Mouse (Mus musculus) lung, postnatal 0 days (tissue): ENCODE measurements at regions not wholly inside any gene's neighbourhood (a gene's known extent, or its start where the extent isn't known, plus 50 kb on each side); places are given as distances from the start of the nearest gene placed in this dataset.

Experiments
- ATAC-seq: fragments of 200-750 bp; cut with Nextera tagmentation; 2 replicates; pipeline ENCODE4 v1.8.0; 2017; ENCODE audit warnings: moderate library complexity
- DNase-seq: peaks from one replicate; pipeline ENCODE4 v3.0.0-alpha.2; 2016; ENCODE audit warnings: low spot score
- H3K27ac ChIP-seq: fragments of 300-500 bp; sonication (generic); 2 replicates; pipeline ENCODE4 v1.5.1; 2014; ENCODE audit warnings: antibody characterized with exemption, mild to moderate bottlenecking, low read length, mixed read lengths
- H3K27me3 ChIP-seq: fragments of 300-500 bp; sonication (generic); replicated peaks from 2 replicates; pipeline ENCODE4 v1.6.1; 2014; ENCODE audit warnings: low read length, mixed read lengths; ENCODE audit not compliant: insufficient read depth
- H3K36me3 ChIP-seq: fragments of 300-500 bp; sonication (generic); 2 replicates; pipeline ENCODE4 v1.6.1; 2014; ENCODE audit warnings: low read length, mixed read lengths; ENCODE audit not compliant: insufficient read depth
- H3K4me1 ChIP-seq: fragments of 300-500 bp; sonication (generic); 2 replicates; pipeline ENCODE4 v1.6.1; 2014; ENCODE audit warnings: antibody characterized with exemption, low read depth, low read length, mixed read lengths; ENCODE audit not compliant: insufficient read depth
- H3K4me2 ChIP-seq: fragments of 300-500 bp; sonication (generic); replicated peaks from 2 replicates; pipeline ENCODE4 v1.6.1; 2014; ENCODE audit warnings: low read depth, mild to moderate bottlenecking, low read length, moderate library complexity, mixed read lengths
- H3K4me3 ChIP-seq: fragments of 300-500 bp; sonication (generic); 2 replicates; pipeline ENCODE4 v1.5.1; 2014; ENCODE audit warnings: low read depth, low read length
- H3K9ac ChIP-seq: fragments of 300-500 bp; sonication (generic); replicated peaks from 2 replicates; pipeline ENCODE4 v1.6.1; 2014; ENCODE audit warnings: low read depth, mild to moderate bottlenecking
- H3K9me3 ChIP-seq: fragments of 300-500 bp; sonication (generic); 2 replicates; pipeline ENCODE4 v1.6.1; 2016; ENCODE audit warnings: low read length, mixed read lengths
- CTCF ChIP-seq: IDR thresholded peaks from 2 replicates; pipeline ENCODE4 v1.5.1; 2016; ENCODE audit warnings: antibody characterized with exemption, mild to moderate bottlenecking
- EP300 ChIP-seq: IDR thresholded peaks from 2 replicates; pipeline ENCODE4 v1.6.1; 2016; ENCODE audit warnings: antibody characterized with exemption, mild to moderate bottlenecking, control low read depth
- WGBS: fragments of 180-500 bp; shearing (Covaris S2); extraction: QIAGEN DNeasy Blood & Tissue Kit; methylation state at CpG from one replicate; pipeline ENCODE4 v1.1.7; 2014; 5-methylcytosine and 5-hydroxymethylcytosine counted together

DNA sequence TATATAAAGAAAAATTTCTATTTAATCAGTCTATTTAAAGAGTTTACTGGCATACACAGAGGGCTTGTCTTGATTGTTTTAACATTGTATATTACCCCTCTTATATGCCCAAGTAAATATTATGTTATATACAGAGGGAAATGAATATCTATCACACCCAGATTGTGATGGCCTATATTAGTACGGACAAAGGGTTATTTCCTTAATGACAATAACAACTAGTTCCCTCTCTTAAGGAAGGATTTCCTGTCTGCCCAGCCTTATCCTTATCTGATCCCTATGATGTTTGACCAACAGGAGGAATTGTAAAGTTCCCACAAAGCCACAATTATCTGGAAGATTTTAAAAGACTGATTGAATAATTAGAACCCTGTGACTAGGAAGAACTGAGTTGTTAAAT, 301.8 kb upstream of the Dmac1 start:
- no peak overlapping the region for H3K4me3 ChIP-seq
- 43% methylated on average over 1 of the region's 1 CpGs for WGBS
- TF ChIP-seq EP300 (peak; percentile 90), CTCF (no peak)

GRCm38 (mm10) chr4:75572603-75573002, 294.5 kb upstream of the Dmac1 start:
- Histone ChIP-seq H3K27ac (no peak overlapping the region), H3K27me3 (no peaks in the 10 kb centered on the region), H3K36me3 (no peaks in the 10 kb centered on the region), H3K4me3 (no peak overlapping the region), H3K9me3 (no peaks in the 10 kb centered on the region), H3K9ac (no peak overlapping the region), H3K4me2 (no peak overlapping the region), H3K4me1 (no peaks in the 10 kb centered on the region)
- TF ChIP-seq CTCF (no peak), EP300 (peak; percentile 82)
- ATAC-seq: peak; percentile 64
- DNase-seq: peak; percentile 24

More for the DNA sequence above, 301.8 kb upstream of the Dmac1 start:
- Histone ChIP-seq H3K9ac (no peak overlapping the region), H3K4me1 (no peaks in the 10 kb centered on the region), H3K27ac (no peak overlapping the region), H3K36me3 (no peaks in the 10 kb centered on the region), H3K9me3 (no peaks in the 10 kb centered on the region), H3K4me2 (no peak overlapping the region), H3K27me3 (no peaks in the 10 kb centered on the region)
- DNase-seq (peak; percentile 57), ATAC-seq (peak; percentile 76)

DNA sequence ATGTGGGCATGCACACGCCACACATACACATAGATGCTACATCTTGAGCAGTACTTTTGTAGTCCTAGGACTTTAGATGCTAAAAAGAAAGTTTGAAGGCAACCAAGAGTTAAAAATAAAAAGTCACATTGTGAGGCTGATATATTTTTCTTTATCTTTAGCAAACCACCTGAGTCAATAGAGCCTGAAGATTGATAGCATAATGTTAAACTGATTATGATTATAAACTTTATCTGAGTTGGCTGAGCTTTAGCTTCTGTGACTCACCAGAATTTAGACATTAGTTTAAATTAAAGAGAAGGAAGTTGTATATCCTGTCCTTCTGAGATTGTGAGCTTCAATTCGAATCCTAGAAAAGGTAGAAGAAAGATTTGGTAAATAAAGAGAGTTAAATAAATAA, 289.5 kb upstream of the Dmac1 start:
- no peak for DNase-seq
- H3K27me3 ChIP-seq: no peaks in the 10 kb centered on the region
- H3K27ac ChIP-seq: no peak overlapping the region
- WGBS: 56% methylated on average over 2 of the region's 2 CpGs
- no peak overlapping the region for H3K9ac ChIP-seq
- no peaks in the 10 kb centered on the region for H3K4me1 ChIP-seq
- TF ChIP-seq CTCF (no peak), EP300 (no peak)
- H3K4me3 ChIP-seq: no peak overlapping the region
- no peak overlapping the region for H3K4me2 ChIP-seq
- no peak for ATAC-seq
- H3K9me3 ChIP-seq: no peaks in the 10 kb centered on the region
- no peaks in the 10 kb centered on the region for H3K36me3 ChIP-seq

- no peak for TF ChIP-seq EP300
- ATAC-seq (no peak), DNase-seq (no peak)
- Histone ChIP-seq H3K27ac (no peak overlapping the region), H3K9me3 (no peaks in the 10 kb centered on the region), H3K36me3 (no peaks in the 10 kb centered on the region), H3K4me1 (no peaks in the 10 kb centered on the region), H3K27me3 (no peaks in the 10 kb centered on the region), H3K4me2 (no peak overlapping the region), H3K4me3 (no peak overlapping the region), H3K9ac (no peak overlapping the region)
- WGBS: 23% methylated on average over 4 of the region's 4 CpGs
Measured at GRCm38 (mm10) chr4:75562480-75562879, 284.4 kb upstream of the Dmac1 start.

GRCm38 (mm10) chr4:75561792-75562191, 283.7 kb upstream of the Dmac1 start:
- H3K4me1 ChIP-seq: no peaks in the 10 kb centered on the region
- ATAC-seq (no peak), DNase-seq (no peak)
- no peak overlapping the region for H3K9ac ChIP-seq
- H3K4me2 ChIP-seq: no peak overlapping the region
- H3K4me3 ChIP-seq: no peak overlapping the region
- H3K36me3 ChIP-seq: no peaks in the 10 kb centered on the region
- WGBS: 31% methylated on average over 1 of the region's 1 CpGs
- no peak overlapping the region for H3K27ac ChIP-seq
- H3K9me3 ChIP-seq: no peaks in the 10 kb centered on the region
- no peak for TF ChIP-seq CTCF
- no peak for TF ChIP-seq EP300
- no peaks in the 10 kb centered on the region for H3K27me3 ChIP-seq

GRCm38 (mm10) chr4:75537787-75538186, 259.7 kb upstream of the Dmac1 start:
- Histone ChIP-seq H3K9me3 (no peaks in the 10 kb centered on the region), H3K4me1 (no peaks in the 10 kb centered on the region), H3K27ac (no peak overlapping the region), H3K4me2 (no peak overlapping the region), H3K4me3 (no peak overlapping the region), H3K27me3 (no peaks in the 10 kb centered on the region), H3K36me3 (no peaks in the 10 kb centered on the region), H3K9ac (no peak overlapping the region)
- TF ChIP-seq EP300 (no peak), CTCF (no peak)
- DNase-seq (no peak), ATAC-seq (no peak)
- WGBS: 97% methylated on average over 2 of the region's 2 CpGs

DNA sequence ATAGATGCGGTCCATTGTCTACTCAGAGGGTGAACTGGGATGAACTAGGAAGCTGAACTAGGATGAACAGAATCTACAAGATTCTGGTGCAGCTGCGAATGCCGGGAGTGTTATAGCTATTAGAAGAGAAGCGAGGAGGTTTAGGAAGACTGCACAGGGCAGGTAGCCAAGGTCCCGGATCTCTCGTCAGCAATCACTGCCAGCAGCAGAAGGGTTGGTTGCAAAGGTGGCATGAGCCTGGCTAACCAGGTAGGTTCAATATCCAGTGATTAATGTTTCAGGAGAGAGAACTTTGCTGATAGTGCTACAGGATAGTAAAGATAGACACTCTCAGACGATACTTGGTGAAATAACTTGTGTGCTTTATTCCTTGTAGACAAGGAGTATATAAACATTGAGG, 257.0 kb upstream of the Dmac1 start:
- 88% methylated on average over 7 of the region's 7 CpGs for WGBS
- no peak for DNase-seq
- TF ChIP-seq CTCF (no peak), EP300 (no peak)
- H3K27me3 ChIP-seq: no peaks in the 10 kb centered on the region
- no peaks in the 10 kb centered on the region for H3K4me1 ChIP-seq
- ATAC-seq: no peak
- H3K9me3 ChIP-seq: no peaks in the 10 kb centered on the region
- no peak overlapping the region for H3K9ac ChIP-seq
- H3K4me2 ChIP-seq: no peak overlapping the region
- no peak overlapping the region for H3K27ac ChIP-seq
- no peaks in the 10 kb centered on the region for H3K36me3 ChIP-seq
- H3K4me3 ChIP-seq: no peak overlapping the region
